Mouse (Mus musculus) retina, embryonic 14.5 days (tissue): Measurements from ENCODE around the gene Ackr4.

Experiments used
- DNase-seq: peaks from one replicate; pipeline ENCODE4 v3.0.0-alpha.2; 2015; ENCODE audit warnings: low spot score

Gene Ackr4

GRCm38 (mm10) chr9:104126833-104127232, at the start of gene Ackr4:
Gene Ackr4 (minus strand): TSS chr9:104126933.
- no peak for DNase-seq

DNA sequence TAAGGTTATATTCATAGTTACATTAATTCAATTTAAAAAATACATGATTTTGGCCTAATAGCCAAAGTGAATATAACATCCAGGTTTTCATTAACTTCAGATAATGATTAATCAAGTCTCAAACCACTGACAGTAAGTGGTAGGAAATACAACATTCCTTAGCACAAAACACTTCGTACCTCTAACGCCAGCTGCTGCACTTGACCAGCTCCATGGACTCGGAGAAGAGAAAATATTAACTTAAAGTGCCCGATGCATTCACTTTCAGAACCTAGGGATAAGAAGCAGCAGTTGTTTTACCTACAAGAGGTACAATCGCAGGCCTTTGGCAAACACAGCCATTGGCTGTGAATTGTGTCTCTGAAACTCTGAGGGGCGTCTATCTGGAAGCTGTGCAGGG, 45.6 kb upstream of the Ackr4 start:
- no peak for DNase-seq

DNA sequence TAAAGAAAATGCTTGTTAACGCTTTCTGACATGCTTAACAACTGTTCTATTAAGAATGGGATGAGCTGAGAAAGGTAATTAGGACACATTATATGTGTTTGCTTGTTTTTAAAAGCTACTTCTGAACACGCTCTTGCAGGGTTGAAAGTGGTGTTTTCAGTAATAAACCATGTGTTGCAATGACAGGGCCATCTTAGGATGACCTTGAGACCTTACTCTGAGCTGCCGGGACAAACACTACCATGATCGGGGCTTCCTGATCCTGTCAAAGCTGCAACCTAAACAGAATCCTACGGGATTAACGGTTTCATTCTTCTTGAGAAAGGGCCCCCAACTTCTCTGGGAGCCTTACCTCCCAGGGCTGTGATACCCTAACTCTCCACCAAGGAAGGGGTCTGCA, 44.9 kb upstream of the Ackr4 start:
- no peak for DNase-seq

DNA sequence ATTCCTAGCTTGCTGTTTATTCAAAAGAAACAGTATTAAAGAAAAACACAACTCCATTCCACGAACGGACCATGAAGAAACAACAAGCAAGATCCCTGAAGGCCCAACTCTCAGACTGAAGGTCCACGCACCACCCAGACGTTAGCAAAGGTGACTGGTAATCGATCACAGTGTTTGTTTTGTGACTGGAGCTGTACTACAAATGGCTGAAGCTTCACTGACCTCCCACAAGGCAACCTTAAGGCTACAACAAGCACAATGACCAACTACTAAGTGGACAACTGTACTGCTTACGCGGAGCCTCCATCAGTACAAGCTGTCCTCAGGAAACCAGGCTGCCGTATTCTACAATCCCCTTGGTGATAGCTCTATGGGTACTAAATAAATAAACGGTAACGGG, 43.3 kb upstream of the Ackr4 start:
- no peak for DNase-seq

GRCm38 (mm10) chr9:104165926-104166325, 39.2 kb upstream of the Ackr4 start:
- no peak for DNase-seq

DNA sequence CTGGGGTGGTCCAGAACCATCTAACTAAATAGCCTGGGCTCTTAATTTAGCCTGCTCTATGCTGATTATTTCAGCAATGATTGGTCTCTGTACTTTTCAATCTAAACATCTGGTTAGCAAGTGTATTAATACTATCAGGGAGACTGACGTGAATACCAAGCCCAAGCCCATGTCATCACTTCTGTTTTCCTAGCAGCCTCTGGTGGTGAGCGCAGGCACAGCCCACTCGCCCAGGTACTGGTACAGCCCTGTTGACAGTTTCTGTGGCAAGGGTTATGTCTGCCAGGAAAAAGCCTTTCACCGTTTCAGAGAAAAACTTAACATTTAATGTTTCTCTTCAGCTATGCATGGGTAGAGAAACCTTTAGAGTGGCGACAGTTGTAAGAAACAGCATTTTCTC, 37.5 kb upstream of the Ackr4 start:
- DNase-seq, result no peak

- DNase-seq, result no peak
Observed at GRCm38 (mm10) chr9:104161117-104161516, 34.4 kb upstream of the Ackr4 start.

- no peak for DNase-seq
Observed at GRCm38 (mm10) chr9:104157291-104157690, 30.6 kb upstream of the Ackr4 start.

GRCm38 (mm10) chr9:104156506-104156905, 29.8 kb upstream of the Ackr4 start:
- DNase-seq, result no peak

DNA sequence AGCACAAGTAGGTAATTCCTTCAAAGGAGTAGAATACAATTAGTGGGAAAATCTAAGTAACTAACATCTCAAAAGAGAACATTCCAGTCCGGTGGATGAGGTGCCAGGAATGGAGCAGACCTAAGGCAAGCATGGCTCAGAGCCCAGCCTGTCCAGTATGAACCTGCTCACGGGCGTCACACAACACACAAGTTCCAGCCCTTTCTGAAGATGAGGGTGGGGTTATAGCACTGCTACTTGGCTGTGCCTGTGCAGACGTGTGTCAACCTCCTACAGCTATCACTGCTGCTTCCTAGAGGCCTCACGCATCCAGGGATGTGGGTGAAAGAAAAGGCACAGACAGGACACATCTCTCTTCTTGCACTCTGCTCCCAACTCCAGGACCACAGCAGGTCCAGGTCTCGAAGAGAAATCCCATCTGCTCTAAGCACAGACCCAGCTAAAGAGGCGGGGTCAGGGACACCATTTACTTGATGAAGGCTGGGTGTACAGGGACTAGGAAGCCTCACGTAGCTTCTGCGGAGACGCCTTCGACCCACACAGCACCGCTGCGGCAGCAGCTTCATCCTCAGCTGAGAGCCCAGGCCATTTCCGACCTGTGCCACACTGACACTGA, 28.5 kb upstream of the Ackr4 start:
- DNase-seq, result no peak

DNA sequence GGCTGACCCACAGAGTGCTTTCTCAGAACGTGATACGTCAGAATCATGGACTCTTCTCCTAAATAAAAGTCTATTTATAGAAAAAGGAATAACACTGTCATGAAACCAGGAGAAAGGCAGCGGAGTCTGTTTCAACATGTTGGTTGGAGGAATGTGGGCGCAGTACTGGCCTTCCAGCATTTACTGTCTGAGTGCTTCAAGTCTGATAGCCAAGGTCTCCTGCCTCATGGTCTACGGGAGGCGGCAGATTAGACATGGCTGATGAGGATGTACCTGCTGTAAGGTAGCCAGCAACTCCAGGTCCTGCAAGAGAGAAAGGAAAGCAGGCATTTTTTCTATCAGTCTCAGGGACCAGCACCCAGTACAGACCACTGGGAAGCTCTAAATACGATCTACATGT, 25.4 kb upstream of the Ackr4 start:
- DNase-seq, result no peak

DNA sequence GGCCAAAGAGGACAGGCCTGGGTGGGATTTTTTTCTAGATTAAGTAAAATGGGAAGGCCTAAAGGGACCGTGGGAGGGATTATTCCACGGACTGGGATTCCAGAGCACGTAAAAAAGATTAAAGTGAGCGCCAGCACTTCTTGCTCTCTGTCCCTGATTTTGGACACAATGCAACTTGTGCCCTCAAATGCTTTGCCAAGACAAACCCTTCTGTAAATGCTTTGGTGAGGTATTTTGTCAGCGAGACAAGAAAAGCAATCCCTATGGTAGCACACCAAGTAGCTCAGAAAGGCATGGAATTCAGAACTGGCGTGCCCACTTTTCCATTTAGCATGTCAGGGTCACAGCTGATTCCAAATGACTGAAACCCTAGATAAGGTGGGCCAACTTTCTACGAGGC, 22.2 kb upstream of the Ackr4 start:
- DNase-seq, result no peak

GRCm38 (mm10) chr9:104146683-104147082, 19.9 kb upstream of the Ackr4 start:
- no peak for DNase-seq

GRCm38 (mm10) chr9:104144314-104144996, 17.7 kb upstream of the Ackr4 start:
- peak; percentile 35 for DNase-seq

DNA sequence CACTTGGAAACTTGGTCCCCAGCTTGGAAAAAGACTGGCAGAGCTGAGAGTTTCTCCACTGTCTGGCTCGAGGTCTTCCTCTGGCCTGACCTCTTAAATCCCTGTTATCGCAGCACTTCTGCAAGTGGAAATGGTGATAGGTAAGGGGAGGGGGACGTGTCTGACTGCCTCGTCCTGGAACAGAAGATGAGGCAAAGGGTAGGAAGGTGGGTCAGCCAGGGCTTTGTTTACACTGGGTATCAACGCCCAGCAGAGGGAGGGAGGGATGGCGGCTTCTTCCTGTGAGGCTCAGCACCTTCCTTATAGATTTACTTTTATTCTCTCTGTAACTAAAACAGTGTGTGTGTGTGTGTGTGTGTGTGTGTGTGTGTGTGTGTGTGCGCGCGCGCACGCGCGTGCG, 16.1 kb upstream of the Ackr4 start:
- DNase-seq, result no peak

DNA sequence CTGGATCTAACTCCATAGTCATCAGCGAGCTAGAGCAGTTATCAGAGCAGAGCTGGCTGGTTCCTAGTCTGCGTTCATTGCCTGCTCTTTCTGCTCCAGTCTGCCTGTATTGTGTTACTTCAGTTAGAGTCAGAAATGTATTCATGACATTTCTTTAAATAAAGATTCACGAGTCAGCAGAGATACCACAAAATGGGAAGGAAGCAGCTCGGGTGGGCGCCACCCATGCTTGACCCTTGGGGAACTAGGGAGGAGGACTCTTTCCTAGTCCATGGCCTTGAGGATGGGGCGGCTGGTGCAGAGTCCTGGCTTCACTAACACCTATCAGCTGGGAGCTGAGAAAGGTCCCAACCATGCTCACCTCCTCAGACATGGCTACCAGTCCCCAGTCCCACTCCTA, 13.6 kb upstream of the Ackr4 start:
- no peak for DNase-seq

DNA sequence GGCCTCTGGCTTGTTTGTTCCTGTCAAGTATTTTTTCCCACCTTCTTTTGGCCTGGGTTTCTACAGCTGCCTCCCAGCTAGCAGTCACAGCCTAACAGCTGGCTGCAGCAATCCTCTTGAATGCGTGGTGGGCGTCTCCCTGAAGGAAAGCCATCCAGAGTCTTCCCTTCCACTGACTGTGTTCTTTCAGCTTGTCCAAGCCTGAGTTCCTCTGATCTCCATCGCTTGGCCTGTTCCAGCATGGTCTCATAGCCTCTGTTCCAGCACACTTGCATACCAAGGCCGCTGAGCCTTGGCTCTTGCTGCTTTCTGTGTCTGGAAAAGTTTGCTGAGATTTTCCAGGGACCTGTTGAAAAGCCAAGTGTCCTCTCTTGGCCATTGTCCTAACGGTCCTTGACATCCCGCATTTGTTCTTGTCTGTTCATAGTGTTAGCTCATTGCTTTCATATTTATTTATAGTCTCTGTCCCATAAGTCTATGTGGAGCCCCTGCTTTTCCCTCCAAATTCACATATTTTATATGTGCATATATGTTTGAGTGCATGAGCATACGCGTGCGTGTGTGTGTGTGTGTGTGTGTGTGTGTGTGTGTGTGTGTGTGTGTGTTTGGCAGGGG, 3.5 kb upstream of the Ackr4 start:
- no peak for DNase-seq

- DNase-seq, result peak; percentile 26
Observed at GRCm38 (mm10) chr9:104128110-104128509, 1.4 kb upstream of the Ackr4 start.

DNA sequence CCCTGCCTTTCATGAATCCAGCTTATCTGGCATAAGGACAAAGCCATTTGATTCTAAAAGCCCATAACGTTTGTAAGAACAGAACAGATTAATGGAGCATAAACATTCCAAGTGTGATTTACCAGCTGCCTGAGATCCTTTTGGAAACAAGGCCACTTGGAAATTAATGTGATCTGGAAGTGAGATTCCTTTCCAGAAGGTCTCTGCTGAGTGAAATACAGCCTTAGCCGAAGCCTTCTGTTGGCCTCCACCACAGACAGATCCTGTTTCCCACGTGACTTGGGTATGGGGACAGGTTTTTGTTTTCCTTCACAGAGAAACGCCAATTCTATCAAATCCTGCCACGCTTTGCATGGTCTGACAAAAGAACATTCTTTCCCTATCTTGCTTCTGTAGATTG, 3.1 kb downstream of the Ackr4 start:
- no peak for DNase-seq

GRCm38 (mm10) chr9:104123101-104123500, 3.6 kb downstream of the Ackr4 start:
- DNase-seq, result no peak

- DNase-seq, result no peak
Observed at GRCm38 (mm10) chr9:104109151-104109550, 17.6 kb downstream of the Ackr4 start.

GRCm38 (mm10) chr9:104108571-104109143, 18.1 kb downstream of the Ackr4 start:
- DNase-seq, result no peak

DNA sequence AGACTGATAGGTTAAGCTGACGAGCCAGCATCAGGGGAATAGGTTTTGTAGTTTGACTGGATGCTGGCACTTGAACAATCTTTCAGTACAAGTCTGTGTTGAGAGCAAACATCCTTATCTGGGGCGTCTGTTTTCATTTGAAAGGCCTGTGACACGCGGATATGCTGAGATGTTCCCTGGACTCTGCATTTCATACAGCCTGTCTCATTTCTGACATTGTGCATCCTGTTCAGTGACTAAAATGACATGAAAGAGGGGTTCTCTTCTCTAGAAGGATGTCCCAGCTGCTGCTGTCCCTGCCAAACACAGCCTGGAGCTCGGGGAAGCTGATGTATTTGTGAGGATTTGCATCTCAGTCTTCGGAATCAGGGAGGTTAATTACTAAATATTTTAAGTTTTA, 19.3 kb downstream of the Ackr4 start:
- no peak for DNase-seq
